Mouse (Mus musculus): Measurements from ENCODE around the gene Il4ra.

Il4ra gene

GRCm38 (mm10) chr7:125549916-125550315 lies 2.0 kb upstream of the Il4ra start:
- DNase-seq (ENCODE audit: extremely low spot score, low spot score), result no peak

- no peak for DNase-seq (ENCODE audit: extremely low spot score, low spot score)
These were observed 989 bp upstream of the Il4ra start for GRCm38 (mm10) chr7:125550881-125551381.

- DNase-seq (ENCODE audit: extremely low spot score, low spot score), result no peak
These were observed 1.1 kb downstream of the Il4ra start for GRCm38 (mm10) chr7:125552851-125553555.

DNA sequence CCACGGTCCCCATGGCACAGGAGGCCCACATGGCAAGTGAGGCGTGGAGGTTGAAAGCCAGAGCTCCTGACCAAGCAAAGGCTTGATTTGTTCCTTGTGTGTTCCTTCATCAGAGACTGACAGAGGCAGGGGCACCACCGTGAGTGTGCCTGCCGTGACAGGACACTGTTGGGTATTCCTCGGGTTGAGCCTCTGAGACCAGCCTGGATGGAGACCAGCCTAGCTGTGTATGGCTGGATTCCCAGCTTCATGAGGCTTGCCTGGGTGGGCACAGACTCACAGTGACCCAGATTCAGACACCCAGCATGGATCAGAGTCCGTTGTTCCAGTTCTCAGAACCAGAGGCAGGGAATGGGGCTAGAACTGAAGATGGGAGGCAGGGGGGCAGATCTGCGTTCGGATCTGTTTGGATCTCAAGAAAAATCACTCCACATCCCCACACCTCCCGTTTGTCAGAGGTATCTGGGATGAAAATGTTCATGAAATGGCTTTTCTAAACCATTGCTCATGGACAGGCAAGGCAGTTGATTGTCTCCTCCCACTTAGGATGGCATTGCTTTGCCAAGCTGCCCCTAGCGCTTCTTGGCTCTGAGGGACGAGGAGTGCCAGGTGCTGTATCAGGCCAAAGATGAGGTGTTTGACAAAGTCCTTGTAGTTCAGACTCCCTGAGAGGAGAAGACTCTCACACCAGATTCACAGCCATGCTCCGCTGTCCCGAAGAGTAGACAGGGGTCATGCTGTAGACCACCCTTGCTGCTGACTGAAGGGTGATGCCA lies 1.9 kb downstream of the Il4ra start:
- DNase-seq (ENCODE audit: extremely low spot score, low spot score), result no peak

DNA sequence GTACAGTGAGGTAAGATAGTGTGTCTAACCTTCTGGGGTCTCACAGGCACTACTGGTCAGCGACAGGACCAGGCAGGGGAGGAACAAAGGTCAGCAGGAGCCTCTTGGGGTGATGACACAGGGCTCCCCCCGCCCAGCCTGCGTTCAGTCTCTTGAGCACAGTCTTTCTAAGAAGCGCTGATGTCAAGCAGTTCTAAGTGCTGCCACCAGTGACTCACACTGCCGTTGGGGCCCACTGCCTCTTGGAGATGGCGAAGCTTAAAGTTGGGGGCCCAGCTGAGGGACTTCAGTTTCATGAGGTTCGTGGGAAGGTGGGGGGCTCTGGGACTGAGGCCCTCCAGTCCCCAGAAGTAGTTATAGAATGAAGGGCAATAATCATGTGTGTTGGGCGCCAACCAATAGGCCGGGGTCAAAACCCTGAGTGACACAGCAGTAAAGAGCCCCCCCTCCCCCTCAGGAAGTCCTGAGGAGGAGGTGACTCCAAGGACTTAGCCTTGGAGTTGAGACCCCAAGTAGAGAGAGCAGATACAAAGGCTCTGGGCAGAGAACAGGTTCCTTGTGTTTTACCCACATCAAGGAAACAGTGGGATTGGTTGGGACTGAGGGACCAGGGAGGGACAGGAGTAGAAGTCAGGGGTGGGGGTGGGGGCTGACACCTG lies 2.7 kb downstream of the Il4ra start:
- no peak for DNase-seq (ENCODE audit: extremely low spot score, low spot score)

GRCm38 (mm10) chr7:125555351-125555872 lies 3.5 kb downstream of the Il4ra start:
- no peak for DNase-seq (ENCODE audit: extremely low spot score, low spot score)

DNA sequence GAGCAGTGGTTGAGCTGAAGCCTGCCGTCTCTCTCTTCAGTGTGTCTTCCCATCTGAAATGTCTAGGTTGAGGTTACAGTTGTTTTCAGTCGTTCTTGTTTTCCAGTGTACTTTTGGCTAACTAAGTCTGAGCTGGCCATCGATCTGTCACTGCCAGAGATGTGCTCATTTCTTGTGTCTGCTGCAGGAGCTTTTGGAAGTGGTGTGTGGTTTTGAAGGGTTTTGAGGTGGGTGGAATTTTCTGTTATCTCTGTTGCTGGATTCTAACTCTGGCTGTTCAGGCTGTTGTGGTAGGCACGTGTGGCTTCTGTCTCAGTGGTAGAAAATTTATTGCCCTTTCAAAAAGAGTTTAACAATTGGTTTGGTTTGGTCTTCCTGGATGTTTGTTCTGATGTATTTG lies 4.2 kb downstream of the Il4ra start:
- DNase-seq (ENCODE audit: extremely low spot score, low spot score), result no peak

DNA sequence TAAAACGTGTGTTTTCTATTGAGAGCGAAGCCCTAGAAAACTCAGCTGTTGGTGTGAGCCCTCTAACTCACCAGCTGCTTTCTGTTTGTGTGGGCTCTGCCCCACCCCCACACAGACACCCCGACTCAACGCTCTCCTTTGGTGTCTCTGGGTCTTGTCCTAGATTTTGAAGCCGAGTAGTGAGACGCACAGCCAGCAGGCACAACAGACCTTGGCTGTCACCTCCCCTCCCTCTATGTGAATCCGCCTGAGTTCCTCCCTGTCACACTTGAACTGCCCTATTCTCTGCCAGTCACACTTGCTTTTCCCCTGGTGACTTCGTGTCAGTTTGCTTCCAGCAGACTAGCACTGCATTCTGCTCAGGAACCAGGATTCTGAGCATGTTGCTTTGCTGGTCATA lies 4.9 kb downstream of the Il4ra start:
- DNase-seq (ENCODE audit: extremely low spot score, low spot score), result no peak

GRCm38 (mm10) chr7:125558401-125558945 lies 6.6 kb downstream of the Il4ra start:
- no peak for DNase-seq (ENCODE audit: extremely low spot score, low spot score)

- DNase-seq (ENCODE audit: extremely low spot score, low spot score), result no peak
These were observed 7.1 kb downstream of the Il4ra start for GRCm38 (mm10) chr7:125558997-125559396.

- DNase-seq (ENCODE audit: extremely low spot score, low spot score), result no peak
These were observed 7.6 kb downstream of the Il4ra start for GRCm38 (mm10) chr7:125559537-125559936.

GRCm38 (mm10) chr7:125560146-125560785 lies 8.3 kb downstream of the Il4ra start:
- no peak for DNase-seq (ENCODE audit: extremely low spot score, low spot score)

GRCm38 (mm10) chr7:125561085-125561690 lies 9.3 kb downstream of the Il4ra start:
- DNase-seq (ENCODE audit: extremely low spot score, low spot score), result no peak

GRCm38 (mm10) chr7:125562413-125562812 lies 10.5 kb downstream of the Il4ra start:
- DNase-seq (ENCODE audit: extremely low spot score, low spot score), result no peak

DNA sequence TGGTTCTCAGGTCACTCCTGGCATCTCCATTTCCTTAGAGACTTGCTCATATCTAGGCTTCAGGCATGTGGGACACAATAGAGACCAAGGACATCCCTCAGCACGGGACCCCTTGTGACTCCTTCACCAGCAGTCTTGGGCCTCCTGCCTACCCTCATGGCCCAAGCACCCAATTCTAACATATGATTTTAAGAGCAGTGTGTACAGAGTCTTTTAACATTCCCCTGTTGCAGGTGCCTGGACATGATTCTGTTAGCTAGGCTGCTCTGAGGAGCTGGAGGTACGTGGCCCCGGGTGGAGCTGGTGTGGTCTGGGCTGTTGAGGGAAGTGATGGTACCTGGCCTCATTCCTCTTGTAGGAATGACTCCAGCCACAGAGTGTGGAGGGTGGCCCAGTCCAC lies 11.2 kb downstream of the Il4ra start:
- no peak for DNase-seq (ENCODE audit: extremely low spot score, low spot score)

- no peak for DNase-seq (ENCODE audit: extremely low spot score, low spot score)
These were observed 12.6 kb downstream of the Il4ra start for GRCm38 (mm10) chr7:125564316-125565024.

DNA sequence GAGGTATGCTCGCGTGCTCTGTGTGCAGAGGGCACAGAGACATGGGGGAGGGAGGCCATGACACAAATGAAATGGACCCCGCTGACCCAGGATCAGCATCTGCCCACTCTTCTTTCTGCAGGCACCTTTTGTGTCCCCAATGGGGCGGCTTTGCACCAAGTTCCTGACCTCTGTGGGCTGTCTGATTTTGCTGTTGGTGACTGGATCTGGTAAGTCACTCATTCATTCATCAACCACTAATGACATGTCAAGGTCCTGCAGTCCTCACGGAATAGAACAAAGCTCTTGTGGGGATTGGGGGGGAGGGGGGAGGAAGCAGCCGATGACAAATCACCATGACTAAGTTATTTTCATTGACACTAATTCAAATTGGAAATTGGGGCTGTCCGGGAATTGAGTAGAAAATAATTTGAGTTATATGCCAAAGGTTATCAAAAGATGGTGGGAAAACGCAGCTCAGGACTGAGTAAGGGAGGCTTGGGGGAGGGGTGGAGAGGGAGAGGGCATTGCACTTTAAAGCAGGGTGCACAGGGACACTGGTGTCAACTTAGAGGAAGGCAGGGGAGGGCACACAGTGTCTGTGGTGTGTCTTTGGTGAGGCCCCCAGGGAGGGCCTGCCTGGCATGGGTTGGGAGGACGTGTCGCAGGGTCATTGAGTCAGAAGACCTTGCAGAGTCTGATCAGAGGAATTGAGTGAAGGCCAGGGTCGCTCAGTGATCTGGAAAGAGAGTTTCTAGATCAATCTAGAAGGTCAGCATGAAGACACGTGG lies 13.8 kb downstream of the Il4ra start:
- peak; percentile 36 for DNase-seq (ENCODE audit: extremely low spot score, low spot score)

GRCm38 (mm10) chr7:125566420-125566819 lies 14.5 kb downstream of the Il4ra start:
- no peak for DNase-seq (ENCODE audit: extremely low spot score, low spot score)

DNA sequence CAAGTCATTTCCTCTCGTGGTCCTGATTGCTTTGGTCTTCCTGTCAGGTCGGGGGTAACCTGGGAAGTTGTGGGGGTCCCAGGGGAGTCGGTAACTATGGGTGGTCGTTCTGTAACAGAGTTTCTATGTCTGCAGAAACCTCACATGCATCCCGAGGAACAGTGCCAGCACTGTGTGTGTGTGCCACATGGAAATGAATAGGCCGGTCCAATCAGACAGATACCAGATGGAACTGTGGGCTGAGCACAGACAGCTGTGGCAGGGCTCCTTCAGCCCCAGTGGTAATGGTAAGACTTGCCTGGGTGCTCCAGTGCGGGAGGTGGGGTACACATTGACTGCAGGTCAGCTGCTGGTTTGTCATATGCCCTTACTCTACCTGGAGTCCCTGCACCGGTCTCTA lies 17.0 kb downstream of the Il4ra start:
- no peak for DNase-seq (ENCODE audit: extremely low spot score, low spot score)

Measured in neural tube, embryonic 10.5 days (tissue).